Mouse (Mus musculus): Measurements from ENCODE around the gene Mageb2.
"Not testable (repeated sequence)": the region's sequence is repeated elsewhere in the genome, so short reads cannot be mapped to it uniquely, and the experiment has no call there.

GRCm38 (mm10) chrX:91313256-91313655, 18.2 kb upstream of the Mageb2 start:
- not testable (repeated sequence) for TF ChIP-seq CTCF (IDR thresholded peaks at IDR 0.05; ENCODE audit: low read depth, low read length); GATA1 (IDR thresholded peaks at IDR 0.05; ENCODE audit: borderline replicate concordance, low read length); TAL1 (conservative IDR thresholded peaks at IDR 0.05; ENCODE audit: low read depth, low read length)
